Mouse (Mus musculus): Measurements from ENCODE around the gene Yaf2. TPM values are rescaled to one million over a fixed set of nuclear protein-coding genes. Genes with fewer than 3 reads are reported as not detected.

Yaf2 gene
- polyA plus RNA-seq, 2 experiments = 39.3 to 60.4 TPM

DNA sequence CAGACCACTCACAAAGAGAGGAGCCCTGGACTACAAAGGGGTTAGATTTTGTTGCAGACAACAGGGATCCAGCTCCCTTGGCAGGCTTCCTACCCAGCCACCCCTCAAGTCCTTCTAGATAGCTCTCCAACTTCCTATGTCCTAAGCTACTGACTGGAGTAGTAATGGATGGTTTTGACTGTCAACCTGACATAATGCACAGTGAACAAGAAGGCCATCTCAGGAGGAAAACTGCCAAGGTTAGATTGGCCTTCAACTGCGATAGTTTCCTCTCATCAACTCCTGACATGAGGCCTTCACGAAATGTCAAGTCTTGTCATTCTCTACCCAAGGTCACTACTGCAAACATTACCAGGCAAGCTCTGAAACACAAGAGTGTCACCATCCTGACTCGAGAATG, 72.5 kb downstream of the Yaf2 start:
- WGBS = 84% methylated on average over 3 of the region's 3 CpGs
- DNase-seq (ENCODE audit: low spot score) (no peak), ATAC-seq (ENCODE audit: low FRiP score, low read depth) (no peak)
- Histone ChIP-seq H3K27ac (replicated peaks; ENCODE audit: low read depth, low read length) (no peak overlapping the region), H3K9me3 (ENCODE audit: control insufficient read depth, low read length) (no peaks in the 10 kb centered on the region), H3K4me1 (ENCODE audit: control insufficient read depth, insufficient read depth, low read length) (no peaks in the 10 kb centered on the region), H3K4me2 (replicated peaks; ENCODE audit: low read depth, low read length, severe bottlenecking) (no peak overlapping the region), H3K27me3 (ENCODE audit: control insufficient read depth, insufficient read depth, low read length) (no peaks in the 10 kb centered on the region), H3K9ac (ENCODE audit: low read depth, low read length, severe bottlenecking) (no peak overlapping the region), H3K36me3 (ENCODE audit: control insufficient read depth, insufficient read depth, low read length) (peaks cover 7% of the 10 kb centered on the region; the same call in 1 of the 2 replicates), H3K4me3 (replicated peaks; ENCODE audit: low read length) (no peak overlapping the region)
- TF ChIP-seq POLR2A (IDR thresholded peaks at IDR 0.05; ENCODE audit: borderline replicate concordance, extremely low read depth, insufficient read depth, insufficient read length) = no peak

DNA sequence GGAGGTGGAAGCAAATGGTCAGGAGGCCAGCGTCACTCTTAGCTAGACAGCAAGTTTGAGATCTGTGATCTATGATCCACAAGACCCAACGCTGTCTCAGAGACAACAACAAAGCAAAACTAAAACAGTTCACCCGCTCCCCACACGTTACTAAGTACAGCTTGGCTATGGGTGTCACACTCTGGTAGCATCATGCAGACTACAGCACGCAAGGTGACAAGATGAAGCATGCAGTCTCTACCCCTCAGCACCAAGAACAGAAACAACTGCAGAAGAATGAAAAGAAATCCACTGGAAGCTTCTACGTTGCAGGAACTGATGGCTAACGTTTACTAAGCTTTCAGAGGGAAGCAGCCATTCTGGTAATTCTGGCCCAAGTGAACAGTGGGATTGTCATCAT, 73.2 kb downstream of the Yaf2 start:
- Histone ChIP-seq H3K4me3 (replicated peaks; ENCODE audit: low read length) (no peak overlapping the region), H3K9ac (ENCODE audit: low read depth, low read length, severe bottlenecking) (no peak overlapping the region), H3K27ac (replicated peaks; ENCODE audit: low read depth, low read length) (no peak overlapping the region), H3K4me2 (replicated peaks; ENCODE audit: low read depth, low read length, severe bottlenecking) (no peak overlapping the region), H3K4me1 (ENCODE audit: control insufficient read depth, insufficient read depth, low read length) (no peaks in the 10 kb centered on the region), H3K36me3 (ENCODE audit: control insufficient read depth, insufficient read depth, low read length) (peaks cover 11% of the 10 kb centered on the region), H3K27me3 (ENCODE audit: control insufficient read depth, insufficient read depth, low read length) (no peaks in the 10 kb centered on the region), H3K9me3 (ENCODE audit: control insufficient read depth, low read length) (no peaks in the 10 kb centered on the region)
- 87% methylated on average over 7 of the region's 7 CpGs for WGBS
- ATAC-seq (ENCODE audit: low FRiP score, low read depth) (no peak), DNase-seq (ENCODE audit: low spot score) (no peak)
- TF ChIP-seq POLR2A (IDR thresholded peaks at IDR 0.05; ENCODE audit: borderline replicate concordance, extremely low read depth, insufficient read depth, insufficient read length) = no peak

DNA sequence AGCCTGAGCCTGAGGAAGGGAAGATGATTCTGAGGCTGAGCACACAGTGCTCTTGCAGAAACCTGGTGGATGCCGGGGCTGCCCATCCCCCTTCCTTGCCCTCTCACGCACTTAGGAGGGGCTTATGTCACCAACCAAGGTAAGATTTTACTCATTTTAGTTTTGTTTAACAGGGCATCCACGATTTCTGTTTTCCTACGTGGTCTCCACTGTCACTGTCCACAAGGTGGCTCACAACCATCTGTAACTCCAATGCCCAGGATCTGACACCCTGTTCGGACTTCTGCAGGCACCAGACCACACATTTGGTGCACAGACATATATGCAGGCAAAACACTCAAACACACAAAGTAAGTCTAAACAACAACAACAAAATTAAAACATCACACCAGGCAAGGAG, 73.9 kb downstream of the Yaf2 start:
- no peak for TF ChIP-seq POLR2A (IDR thresholded peaks at IDR 0.05; ENCODE audit: borderline replicate concordance, extremely low read depth, insufficient read depth, insufficient read length)
- ATAC-seq (ENCODE audit: low FRiP score, low read depth) (no peak), DNase-seq (ENCODE audit: low spot score) (no peak)
- Histone ChIP-seq H3K36me3 (ENCODE audit: control insufficient read depth, insufficient read depth, low read length) (peaks cover 18% of the 10 kb centered on the region), H3K4me3 (replicated peaks; ENCODE audit: low read length) (no peak overlapping the region), H3K9me3 (ENCODE audit: control insufficient read depth, low read length) (no peaks in the 10 kb centered on the region), H3K9ac (ENCODE audit: low read depth, low read length, severe bottlenecking) (no peak overlapping the region), H3K4me2 (replicated peaks; ENCODE audit: low read depth, low read length, severe bottlenecking) (no peak overlapping the region), H3K27me3 (ENCODE audit: control insufficient read depth, insufficient read depth, low read length) (no peaks in the 10 kb centered on the region), H3K27ac (replicated peaks; ENCODE audit: low read depth, low read length) (no peak overlapping the region), H3K4me1 (ENCODE audit: control insufficient read depth, insufficient read depth, low read length) (no peaks in the 10 kb centered on the region)
- WGBS = 58% methylated on average over 5 of the region's 5 CpGs

DNA sequence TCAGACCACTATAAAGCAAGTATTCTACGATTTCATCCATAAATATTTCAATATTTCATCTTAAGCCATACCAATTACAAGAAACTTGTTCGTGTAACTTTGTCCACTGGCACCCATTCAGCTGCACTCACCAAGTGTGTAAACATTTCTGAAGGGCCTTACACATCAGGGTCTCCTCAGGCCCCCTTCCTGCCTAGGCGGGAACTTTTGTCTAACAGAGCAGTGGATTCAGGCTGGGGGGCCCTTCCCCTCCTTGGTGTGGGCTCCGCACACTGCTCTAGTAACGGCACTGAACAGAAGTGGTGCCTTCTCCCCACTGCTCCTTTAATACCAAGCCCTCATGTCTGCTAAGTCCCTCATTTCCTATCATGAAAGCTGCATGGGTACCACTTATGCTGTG, 74.5 kb downstream of the Yaf2 start:
- 83% methylated on average over 5 of the region's 5 CpGs for WGBS
- H3K4me2 ChIP-seq (replicated peaks; ENCODE audit: low read depth, low read length, severe bottlenecking) = no peak overlapping the region
- no peaks in the 10 kb centered on the region for H3K9me3 ChIP-seq (ENCODE audit: control insufficient read depth, low read length)
- no peaks in the 10 kb centered on the region for H3K4me1 ChIP-seq (ENCODE audit: control insufficient read depth, insufficient read depth, low read length)
- no peak for TF ChIP-seq POLR2A (IDR thresholded peaks at IDR 0.05; ENCODE audit: borderline replicate concordance, extremely low read depth, insufficient read depth, insufficient read length)
- H3K36me3 ChIP-seq (ENCODE audit: control insufficient read depth, insufficient read depth, low read length) = peaks cover 22% of the 10 kb centered on the region
- DNase-seq (ENCODE audit: low spot score) = no peak
- H3K4me3 ChIP-seq (replicated peaks; ENCODE audit: low read length) = no peak overlapping the region
- H3K27ac ChIP-seq (replicated peaks; ENCODE audit: low read depth, low read length) = no peak overlapping the region
- H3K9ac ChIP-seq (ENCODE audit: low read depth, low read length, severe bottlenecking) = no peak overlapping the region
- H3K27me3 ChIP-seq (ENCODE audit: control insufficient read depth, insufficient read depth, low read length) = no peaks in the 10 kb centered on the region
- ATAC-seq (ENCODE audit: low FRiP score, low read depth) = no peak

DNA sequence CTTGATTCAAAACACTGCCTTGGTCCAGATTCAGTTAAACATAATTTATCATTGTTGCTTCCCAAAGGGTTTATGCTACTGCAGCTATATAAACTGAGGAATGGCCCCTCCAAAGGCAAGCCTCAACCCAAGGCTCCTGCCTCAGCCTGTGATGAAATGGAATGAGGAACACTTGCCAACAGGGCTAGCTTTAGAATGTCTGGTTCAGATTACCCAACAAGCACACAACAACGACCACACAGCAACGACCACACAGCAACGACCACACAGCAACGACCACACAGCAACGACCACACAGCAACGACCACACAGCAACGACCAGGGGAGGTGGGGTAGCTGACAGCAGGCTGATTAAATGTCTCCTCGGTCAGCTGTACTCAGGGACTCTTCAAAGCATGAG, 76.8 kb downstream of the Yaf2 start:
- no peaks in the 10 kb centered on the region for H3K4me1 ChIP-seq (ENCODE audit: control insufficient read depth, insufficient read depth, low read length)
- no peak for TF ChIP-seq POLR2A (IDR thresholded peaks at IDR 0.05; ENCODE audit: borderline replicate concordance, extremely low read depth, insufficient read depth, insufficient read length)
- H3K4me3 ChIP-seq (replicated peaks; ENCODE audit: low read length) = no peak overlapping the region
- WGBS = 63% methylated on average over 8 of the region's 8 CpGs
- H3K9me3 ChIP-seq (ENCODE audit: control insufficient read depth, low read length) = no peaks in the 10 kb centered on the region
- no peak overlapping the region for H3K27ac ChIP-seq (replicated peaks; ENCODE audit: low read depth, low read length)
- H3K9ac ChIP-seq (ENCODE audit: low read depth, low read length, severe bottlenecking) = no peak overlapping the region
- H3K36me3 ChIP-seq (ENCODE audit: control insufficient read depth, insufficient read depth, low read length) = peaks cover 34% of the 10 kb centered on the region
- no peak for DNase-seq (ENCODE audit: low spot score)
- no peak for ATAC-seq (ENCODE audit: low FRiP score, low read depth)
- no peaks in the 10 kb centered on the region for H3K27me3 ChIP-seq (ENCODE audit: control insufficient read depth, insufficient read depth, low read length)
- no peak overlapping the region for H3K4me2 ChIP-seq (replicated peaks; ENCODE audit: low read depth, low read length, severe bottlenecking)

DNA sequence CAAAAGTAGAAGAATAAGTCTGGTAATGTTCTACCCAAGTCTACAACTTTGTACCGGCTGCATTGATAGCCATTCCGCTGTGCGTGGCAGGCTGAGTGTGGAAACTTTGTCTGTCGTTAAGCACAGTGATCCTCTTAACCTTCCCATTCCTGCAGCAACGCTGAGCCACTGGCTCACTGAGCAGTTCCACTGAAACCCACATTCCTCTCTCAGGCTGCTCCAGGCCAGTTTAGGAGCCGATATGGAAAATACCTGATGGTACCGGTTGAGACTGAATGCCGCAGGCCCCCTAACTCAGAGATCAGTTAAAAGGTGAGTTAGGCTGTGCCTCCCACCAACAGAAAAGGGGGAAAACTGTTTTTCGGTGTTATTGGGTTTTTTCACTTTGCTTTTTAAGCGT, 81.4 kb downstream of the Yaf2 start:
- no peak overlapping the region for H3K27ac ChIP-seq (replicated peaks; ENCODE audit: low read depth, low read length)
- no peaks in the 10 kb centered on the region for H3K9me3 ChIP-seq (ENCODE audit: control insufficient read depth, low read length)
- no peaks in the 10 kb centered on the region for H3K27me3 ChIP-seq (ENCODE audit: control insufficient read depth, insufficient read depth, low read length)
- DNase-seq (ENCODE audit: low spot score) (no peak), ATAC-seq (ENCODE audit: low FRiP score, low read depth) (no peak)
- H3K9ac ChIP-seq (ENCODE audit: low read depth, low read length, severe bottlenecking) = no peak overlapping the region
- no peak overlapping the region for H3K4me2 ChIP-seq (replicated peaks; ENCODE audit: low read depth, low read length, severe bottlenecking)
- no peak for TF ChIP-seq POLR2A (IDR thresholded peaks at IDR 0.05; ENCODE audit: borderline replicate concordance, extremely low read depth, insufficient read depth, insufficient read length)
- WGBS = 38% methylated on average over 10 of the region's 10 CpGs
- no peaks in the 10 kb centered on the region for H3K4me1 ChIP-seq (ENCODE audit: control insufficient read depth, insufficient read depth, low read length)
- no peak overlapping the region for H3K4me3 ChIP-seq (replicated peaks; ENCODE audit: low read length)
- peaks cover 52% of the 10 kb centered on the region for H3K36me3 ChIP-seq (ENCODE audit: control insufficient read depth, insufficient read depth, low read length)

Measured in limb, embryonic 14.5 days (tissue).